Mouse (Mus musculus): ENCODE results near the gene Clpx.

Gene Clpx

GRCm38 (mm10) chr9:65292421-65292820 lies 1.6 kb upstream of the Clpx start:
- DNase-seq (ENCODE audit: low read depth, low spot score), result no peak

DNA sequence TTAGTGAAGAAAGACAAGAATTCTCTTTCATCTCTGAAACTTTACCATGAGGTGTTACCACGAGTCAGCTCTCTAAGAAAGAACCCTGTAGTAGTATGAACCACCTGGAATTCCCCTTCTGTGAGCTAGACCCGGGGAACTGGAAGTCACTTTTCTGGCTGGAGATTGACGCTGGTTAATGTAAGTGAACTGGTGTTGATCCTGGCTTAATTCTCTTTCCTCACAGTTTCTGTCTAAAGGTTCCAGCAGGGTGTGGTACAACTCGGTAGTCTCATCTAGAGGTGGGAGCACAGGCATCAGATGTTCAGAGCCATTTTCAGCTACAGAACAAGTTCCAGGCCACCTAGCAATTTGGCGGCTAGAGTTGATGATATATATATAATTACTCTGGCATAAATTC lies 941 bp upstream of the Clpx start:
- peak; percentile 11 for DNase-seq (ENCODE audit: low read depth, low spot score)

- DNase-seq (ENCODE audit: low read depth, low spot score), result no peak
These were observed 484 bp upstream of the Clpx start for GRCm38 (mm10) chr9:65293580-65293972.

DNA sequence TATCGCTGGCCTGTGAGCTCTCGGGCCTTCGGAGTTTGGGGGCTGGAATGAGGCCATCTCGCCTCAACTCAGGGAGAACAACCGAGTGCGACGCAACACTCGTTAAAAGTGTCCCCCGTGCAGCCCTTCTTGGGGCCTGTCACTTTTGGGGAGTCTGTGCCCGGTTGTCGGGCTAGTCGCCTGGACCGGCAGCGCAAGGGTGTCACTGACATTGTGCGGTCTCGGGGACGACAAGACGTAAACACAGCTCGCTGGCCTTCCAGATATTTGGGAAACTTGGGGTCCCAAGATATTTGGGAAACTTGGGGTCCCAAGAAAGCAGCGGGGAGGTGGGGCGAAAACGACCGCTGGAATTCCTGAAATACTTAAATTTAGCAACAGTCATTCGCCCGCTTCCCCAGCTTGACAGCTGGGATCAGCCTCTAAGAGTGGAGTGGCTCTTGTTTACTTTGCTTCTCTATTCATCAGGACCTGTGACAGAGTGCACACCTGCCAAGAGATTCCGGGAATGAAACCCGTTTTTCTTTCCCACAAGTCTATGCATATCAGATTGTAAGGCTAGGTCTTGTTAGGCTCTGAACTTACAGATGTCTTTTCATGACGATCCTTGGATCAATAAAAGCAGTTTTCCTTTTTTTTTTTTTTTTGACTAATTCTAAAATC lies 787 bp downstream of the Clpx start:
- peak; percentile 30 for DNase-seq (ENCODE audit: low read depth, low spot score)

DNA sequence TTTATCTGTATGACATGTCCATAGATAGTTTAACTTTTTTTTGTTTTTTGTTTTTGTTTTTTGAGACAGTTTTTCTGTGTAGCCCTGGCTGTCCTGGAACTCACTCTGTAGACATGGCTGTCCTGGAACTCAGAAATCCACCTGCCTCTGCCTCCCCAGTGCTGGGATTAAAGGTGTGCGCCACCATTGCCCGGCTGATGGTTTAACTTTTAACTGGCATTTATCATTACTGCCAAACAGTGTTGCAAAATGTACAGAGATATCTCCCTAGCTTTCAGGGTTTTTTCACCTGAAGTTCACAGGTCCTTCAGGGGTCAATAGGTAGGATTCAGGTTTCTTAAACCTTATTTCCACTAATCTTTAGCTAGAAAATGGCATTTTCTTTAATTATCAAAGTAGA lies 3.0 kb downstream of the Clpx start:
- no peak for DNase-seq (ENCODE audit: low read depth, low spot score)

GRCm38 (mm10) chr9:65298761-65299160 lies 4.7 kb downstream of the Clpx start:
- DNase-seq (ENCODE audit: low read depth, low spot score), result no peak

GRCm38 (mm10) chr9:65299650-65300049 lies 5.6 kb downstream of the Clpx start:
- no peak for DNase-seq (ENCODE audit: low read depth, low spot score)

- no peak for DNase-seq (ENCODE audit: low read depth, low spot score)
These were observed 8.4 kb downstream of the Clpx start for GRCm38 (mm10) chr9:65302327-65302983.

DNA sequence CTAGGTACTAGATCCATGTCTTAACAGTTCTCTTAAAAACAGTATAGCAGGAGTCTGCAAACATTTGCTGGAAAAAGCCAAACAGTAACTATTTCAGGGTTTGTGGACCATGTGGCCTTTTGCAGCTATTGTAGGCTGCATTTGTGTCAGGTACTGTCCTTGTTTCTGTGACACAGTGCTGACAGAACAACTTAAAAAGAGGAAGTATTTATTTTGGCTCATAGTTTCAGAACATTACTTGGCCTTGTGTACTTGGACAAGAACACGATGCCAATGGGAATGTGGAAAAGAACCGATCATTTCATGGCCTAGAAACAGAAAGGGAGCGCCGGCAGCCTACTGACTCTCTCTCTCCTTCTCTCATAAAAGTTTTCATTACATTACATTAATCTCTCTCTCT lies 9.5 kb downstream of the Clpx start:
- no peak for DNase-seq (ENCODE audit: low read depth, low spot score)

- DNase-seq (ENCODE audit: low read depth, low spot score), result no peak
These were observed 10.2 kb downstream of the Clpx start for GRCm38 (mm10) chr9:65304300-65304699.

DNA sequence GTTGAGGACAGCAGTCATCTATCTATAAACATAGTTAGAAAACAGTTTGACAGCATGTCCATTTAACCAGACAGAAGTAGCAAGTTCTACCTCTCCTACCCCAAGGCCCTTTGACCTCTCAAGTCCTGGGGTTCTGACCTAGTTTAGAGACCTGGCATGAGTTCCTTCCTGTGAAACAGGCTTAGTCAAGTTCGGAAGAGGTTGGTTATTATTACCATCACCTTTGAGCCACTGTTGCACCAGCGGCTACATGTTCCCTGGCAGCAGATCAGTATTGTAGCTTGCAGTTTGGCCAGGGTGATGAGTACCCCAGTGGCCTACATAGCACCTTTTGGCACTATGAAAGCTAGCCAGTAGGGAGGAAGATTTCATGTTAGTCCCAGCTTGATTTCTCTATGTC lies 12.6 kb downstream of the Clpx start:
- DNase-seq (ENCODE audit: low read depth, low spot score), result no peak

DNA sequence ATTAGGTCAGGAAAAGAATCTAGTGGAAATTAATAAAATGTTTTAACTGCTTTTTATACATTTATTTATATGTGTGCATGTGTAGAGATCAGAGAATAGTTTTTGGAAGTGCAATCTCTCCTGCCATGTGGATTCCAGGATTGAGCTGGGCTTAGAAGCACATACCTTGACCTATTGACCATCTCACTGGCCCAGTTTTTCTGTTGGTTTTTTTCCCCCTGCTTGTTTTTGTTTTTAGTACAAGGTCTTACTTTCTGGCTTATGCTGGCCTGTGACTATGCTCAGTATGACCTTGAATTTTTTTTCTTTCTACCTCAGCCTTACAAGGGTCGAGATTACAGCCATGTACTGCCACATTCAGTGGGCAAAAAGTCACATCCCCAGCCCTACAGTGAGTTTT lies 14.0 kb downstream of the Clpx start:
- DNase-seq (ENCODE audit: low read depth, low spot score), result no peak

DNA sequence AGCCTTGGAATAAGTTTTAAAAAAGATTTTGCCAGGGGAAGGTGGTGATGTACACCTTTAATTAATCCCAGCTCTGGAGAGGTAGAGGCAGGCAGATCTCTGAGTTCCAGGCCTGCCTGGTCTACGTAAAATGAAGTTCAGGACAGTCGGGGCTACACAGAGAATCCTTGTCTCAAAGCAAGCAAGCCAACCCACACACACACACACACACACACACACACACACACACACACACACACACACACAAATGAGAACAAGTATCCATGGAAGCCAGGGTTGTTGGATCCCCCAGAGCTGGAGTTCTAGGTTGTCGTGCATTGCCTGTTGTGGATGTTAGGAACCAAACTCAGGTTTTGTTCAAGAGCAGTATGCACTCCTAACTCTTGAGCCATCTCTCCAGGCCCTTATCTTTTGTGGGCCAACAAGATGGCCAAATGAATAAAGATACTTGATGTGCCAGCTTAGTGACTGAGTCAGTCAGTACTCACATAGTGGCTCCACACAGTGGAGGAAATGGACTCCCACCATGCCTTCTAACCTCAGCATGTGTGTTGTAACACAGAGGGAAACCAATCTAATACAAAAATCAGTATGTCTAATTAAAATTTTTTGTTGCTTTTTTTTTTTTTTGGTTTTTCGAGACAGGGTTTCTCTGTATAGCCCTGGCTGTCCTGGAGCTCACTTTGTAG lies 18.8 kb downstream of the Clpx start:
- DNase-seq (ENCODE audit: low read depth, low spot score), result no peak

- no peak for DNase-seq (ENCODE audit: low read depth, low spot score)
These were observed 19.8 kb downstream of the Clpx start for GRCm38 (mm10) chr9:65313846-65314245.

DNA sequence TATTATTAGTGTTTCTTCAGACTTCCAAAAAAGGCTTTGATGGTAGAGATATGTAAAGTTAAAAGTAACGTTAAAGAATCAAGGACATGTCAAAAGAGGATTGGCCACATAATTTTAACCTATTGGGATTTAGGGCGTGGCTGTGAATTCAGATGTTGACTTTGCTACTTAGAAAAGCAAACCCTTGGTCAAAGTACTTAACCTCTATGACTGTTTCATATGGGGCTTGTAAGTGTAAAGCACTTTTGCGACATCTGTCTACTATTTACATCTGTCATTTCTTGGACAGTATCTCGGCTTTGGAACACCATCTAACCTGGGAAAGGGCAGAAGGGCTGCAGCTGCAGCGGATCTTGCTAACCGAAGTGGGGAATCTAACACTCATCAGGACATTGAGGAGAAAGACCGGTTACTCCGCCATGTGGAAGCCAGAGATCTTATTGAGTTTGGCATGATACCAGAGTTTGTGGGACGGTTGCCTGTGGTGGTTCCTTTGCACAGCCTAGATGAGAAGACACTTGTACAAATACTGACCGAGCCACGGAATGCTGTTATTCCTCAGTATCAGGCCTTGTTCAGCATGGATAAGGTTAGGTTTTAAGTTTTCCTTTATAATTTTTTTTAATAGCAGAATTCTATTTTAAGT lies 28.3 kb downstream of the Clpx start:
- no peak for DNase-seq (ENCODE audit: low read depth, low spot score)

- DNase-seq (ENCODE audit: low read depth, low spot score), result no peak
These were observed 31.9 kb downstream of the Clpx start for GRCm38 (mm10) chr9:65325971-65326370.

GRCm38 (mm10) chr9:65327371-65327770 lies 33.3 kb downstream of the Clpx start:
- DNase-seq (ENCODE audit: low read depth, low spot score), result peak; percentile 39

GRCm38 (mm10) chr9:65333958-65334357 lies 39.9 kb downstream of the Clpx start:
- no peak for DNase-seq (ENCODE audit: low read depth, low spot score)

- peak; percentile 96 for DNase-seq (ENCODE audit: low read depth, low spot score)
These were observed 45.1 kb downstream of the Clpx start for GRCm38 (mm10) chr9:65339146-65339545.

- DNase-seq (ENCODE audit: low read depth, low spot score), result no peak
These were observed 46.4 kb downstream of the Clpx start for GRCm38 (mm10) chr9:65340414-65340813.

GRCm38 (mm10) chr9:65345439-65345838 lies 51.4 kb downstream of the Clpx start:
- DNase-seq (ENCODE audit: low read depth, low spot score), result peak; percentile 60

DNA sequence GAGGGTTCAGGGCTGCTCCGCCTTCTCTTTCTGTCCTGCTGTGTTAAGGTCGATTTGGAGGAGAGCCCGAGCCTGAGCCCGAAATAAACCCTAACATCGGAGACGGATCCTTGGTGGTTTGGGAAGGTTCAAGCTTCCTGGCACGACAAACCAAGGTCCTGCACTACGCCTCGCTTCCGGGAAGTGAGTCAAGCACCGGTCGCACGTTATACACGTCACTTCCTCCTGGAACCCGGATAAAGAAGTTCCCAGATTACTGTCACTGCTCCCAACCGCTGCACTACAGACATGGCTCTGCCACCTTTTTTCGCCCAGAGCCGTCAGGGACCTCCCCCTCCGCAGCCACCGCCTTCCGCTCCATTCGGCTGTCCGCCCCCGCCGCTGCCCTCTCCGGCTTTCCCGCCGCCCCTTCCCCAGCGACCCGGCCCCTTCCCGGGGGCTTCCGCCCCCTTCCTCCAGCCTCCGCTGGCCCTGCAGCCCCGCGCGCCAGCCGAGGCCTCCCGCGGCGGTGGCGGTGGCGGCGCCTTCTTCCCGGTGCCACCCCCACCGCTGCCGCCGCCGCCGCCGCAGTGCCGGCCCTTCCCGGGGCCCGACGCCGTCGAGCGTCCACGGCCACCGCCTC lies 51.9 kb downstream of the Clpx start, which contains the start of gene Pdcd7:
Gene Pdcd7, plus strand, starts transcription at position 251 of the 622 bp plus-strand sequence.
- DNase-seq (ENCODE audit: low read depth, low spot score), result peak; percentile 98
